Mouse (Mus musculus): ENCODE measurements around the gene Ttll11. TPM values are rescaled to one million over a fixed set of nuclear protein-coding genes. Genes with fewer than 3 reads are reported as not detected.

Ttll11 gene
- total RNA-seq, 2 experiments from 2014 or later: 2.5 to 2.9 TPM

DNA sequence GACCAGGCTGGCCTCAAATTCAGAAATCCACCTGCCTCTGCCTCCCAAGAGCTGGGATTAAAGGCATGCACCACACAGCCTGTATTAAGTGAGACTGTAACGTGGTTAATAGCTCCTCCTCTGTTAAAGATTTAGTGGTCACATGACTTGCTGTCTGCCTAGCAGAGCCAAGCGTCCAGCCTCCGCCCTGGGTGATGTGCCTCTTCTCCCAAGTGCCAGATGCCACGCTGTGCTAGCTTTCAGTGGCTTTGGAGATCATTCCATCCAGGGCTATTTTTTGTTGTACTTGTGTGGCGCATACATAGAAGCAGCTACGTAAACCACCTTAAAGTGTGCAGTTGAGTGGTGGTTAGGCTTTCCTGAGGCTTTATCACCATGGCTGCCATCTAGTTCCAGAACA, 180.6 kb downstream of the Ttll11 start:
- no peak for DNase-seq
- intact Hi-C loops (cut with DNase I; ENCODE audit: low total_unique reads): no loop called here

DNA sequence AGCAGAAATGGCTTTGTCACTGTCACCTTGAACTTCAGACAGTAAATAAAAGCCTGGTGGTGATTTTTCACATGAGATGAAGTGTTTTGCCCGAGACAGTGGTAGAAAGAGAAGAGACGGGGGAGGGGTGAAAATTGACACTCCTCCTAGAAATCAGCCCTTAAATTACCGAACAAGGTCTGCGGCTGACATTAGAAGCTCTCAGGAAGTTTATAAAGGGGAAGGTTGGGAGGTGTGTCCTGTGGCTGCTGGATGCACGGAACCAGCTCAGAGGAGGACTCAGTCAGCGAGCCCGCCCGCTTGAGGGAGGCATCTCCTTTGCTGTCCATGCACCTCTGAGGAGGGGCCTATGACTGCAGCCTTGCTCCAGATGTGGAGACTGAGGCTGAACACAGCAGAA, 181.7 kb downstream of the Ttll11 start:
- intact Hi-C loops (cut with DNase I; ENCODE audit: low total_unique reads): no loop called here
- DNase-seq: no peak

DNA sequence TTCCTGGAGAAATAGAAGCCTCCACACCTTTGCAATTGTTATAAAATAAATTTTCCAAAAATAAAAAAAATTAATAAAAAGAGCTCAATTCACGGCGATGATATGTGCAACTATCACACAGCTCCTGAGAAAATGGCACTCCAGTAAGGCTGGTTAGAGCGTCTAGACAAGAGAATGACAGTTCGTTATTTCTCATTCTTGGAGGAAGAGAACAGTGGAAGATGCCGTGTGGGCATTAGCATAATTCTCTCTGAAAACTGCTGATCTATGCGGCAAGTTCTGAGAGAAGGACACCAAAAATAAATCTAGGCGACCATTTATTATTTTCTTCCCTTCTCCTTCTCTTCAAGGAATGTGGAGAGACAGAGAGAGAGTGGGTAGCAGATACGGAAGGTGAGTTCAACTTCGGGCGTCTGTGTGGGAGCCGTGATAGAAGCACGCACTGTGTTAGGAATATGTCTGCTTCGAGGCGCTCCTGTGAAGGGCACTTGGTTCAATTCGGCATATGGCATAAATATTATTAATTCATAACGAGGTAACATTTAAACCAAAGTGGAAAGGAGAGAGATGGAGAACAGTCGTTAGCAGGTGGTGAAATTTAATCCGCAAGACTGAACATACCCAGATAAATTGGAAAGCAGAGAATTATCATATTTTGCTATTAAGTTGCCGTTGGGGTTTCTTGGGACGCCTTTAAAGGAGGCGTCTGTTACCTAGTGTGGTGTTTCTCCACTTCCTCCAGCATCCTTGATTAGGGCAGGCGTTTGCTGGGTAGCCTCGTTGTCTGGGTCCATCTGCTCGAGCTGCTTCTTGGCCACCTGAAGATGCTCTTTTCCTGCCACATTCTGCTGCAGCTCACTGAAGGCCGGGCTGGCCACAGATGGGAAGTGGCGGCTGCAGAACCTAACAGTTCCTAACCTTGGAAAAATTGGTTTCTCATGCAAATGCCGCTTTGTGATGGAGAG, 190.1 kb downstream of the Ttll11 start:
- intact Hi-C loops (cut with DNase I; ENCODE audit: low total_unique reads): no loop called here
- DNase-seq: no peak

DNA sequence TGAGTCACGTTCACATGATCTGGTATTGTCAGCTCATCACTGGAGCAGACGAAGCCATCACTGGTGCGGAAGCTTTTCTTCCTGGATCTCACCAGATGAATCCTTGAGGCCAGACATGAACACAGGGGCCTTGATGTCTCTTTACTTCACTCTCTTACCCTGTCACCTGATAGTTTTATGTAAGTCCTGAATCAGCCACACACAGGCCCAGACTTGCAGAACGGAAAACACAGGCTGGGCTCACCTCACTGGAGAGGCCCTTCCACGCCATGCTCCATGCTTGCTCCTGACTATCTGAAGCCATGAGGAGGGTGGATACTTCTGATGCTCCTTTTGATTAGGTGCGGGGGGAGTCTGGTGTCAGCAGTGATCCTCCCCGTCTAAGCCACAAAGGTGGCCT, 193.8 kb downstream of the Ttll11 start:
- DNase-seq: no peak
- intact Hi-C loops (cut with DNase I; ENCODE audit: low total_unique reads): no loop called here

DNA sequence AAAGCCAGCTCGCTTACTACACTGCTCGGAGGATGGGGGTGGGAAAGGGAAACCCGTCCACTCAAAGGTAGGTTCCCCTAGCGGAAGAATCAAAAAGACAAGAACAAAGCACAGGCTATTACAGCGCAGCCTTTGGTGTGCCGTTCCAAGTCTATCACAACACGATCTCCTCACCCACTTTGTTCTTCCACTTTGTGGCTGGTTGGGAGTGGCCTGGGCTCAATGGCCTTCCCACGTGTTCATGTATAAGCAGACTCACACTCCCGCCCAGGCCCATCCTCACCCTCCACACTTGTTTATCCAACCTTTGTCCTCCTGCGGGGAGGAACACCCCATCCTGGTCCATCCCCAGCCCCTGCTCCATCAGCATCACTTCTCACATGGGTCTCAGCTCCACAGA, 196.3 kb downstream of the Ttll11 start:
- intact Hi-C loops (cut with DNase I; ENCODE audit: low total_unique reads): no loop called here
- no peak for DNase-seq

DNA sequence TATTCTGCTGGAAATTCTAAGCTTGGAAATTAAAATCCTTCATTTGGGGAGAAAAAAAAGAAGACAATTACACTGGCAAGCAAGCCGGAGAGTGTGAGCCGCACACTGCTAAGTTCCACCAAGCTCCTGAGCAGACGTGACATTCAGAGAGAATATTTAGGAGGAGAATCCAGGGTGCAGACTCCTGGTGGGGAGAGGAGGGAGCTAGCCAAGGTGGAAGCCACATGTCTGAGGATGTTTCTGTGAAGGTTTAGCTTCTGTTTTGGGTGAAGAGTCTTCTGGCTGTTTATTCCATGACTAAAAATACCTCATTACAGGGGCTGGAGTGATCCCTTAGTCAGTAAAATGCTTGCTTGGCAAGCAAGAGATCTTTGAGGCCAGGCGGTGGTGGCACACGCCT, 200.4 kb downstream of the Ttll11 start:
- no peak for DNase-seq
- intact Hi-C loops (cut with DNase I; ENCODE audit: low total_unique reads): no loop called here

DNA sequence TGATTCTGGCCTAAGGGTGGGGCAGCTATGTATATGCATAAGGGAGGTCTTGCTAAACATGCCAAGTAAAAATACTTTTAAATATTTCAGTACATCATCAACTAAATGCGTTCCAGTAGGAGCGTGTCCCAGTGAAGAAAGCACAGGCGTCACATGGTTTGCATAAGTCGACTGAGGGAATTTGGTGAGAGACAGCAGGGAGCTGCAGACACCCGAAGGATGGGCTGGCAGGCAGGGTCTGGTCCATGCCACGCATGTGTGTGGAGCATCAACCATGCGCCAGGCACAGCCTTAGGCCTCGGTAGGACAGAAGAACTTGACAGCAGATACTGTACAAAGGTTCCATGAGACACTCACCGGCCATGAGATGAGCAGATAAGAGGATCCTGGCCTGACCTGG, 202.8 kb downstream of the Ttll11 start:
- no peak for DNase-seq
- intact Hi-C loops (cut with DNase I; ENCODE audit: low total_unique reads): no loop called here

DNA sequence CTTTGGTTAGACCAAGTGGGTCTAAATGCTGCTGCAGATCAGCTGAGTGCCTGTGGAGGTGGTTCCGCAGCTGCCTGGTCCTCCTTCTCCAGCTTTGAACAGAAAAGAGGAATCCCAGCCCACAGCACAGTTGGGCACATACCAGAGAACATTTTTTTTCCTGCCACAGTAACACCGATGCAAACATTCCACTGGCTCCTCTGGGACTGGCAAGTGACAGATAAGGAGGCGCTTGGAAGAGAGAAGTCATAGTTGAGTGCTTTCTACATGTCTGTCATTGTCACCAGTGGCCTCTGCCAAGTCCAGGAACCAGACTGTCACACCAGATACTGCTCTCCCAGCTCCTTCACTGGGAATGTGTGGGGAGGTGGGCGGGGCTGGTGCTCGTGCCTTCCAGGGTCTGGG, 204.1 kb downstream of the Ttll11 start:
- intact Hi-C loops (cut with DNase I; ENCODE audit: low total_unique reads): no loop called here

DNA sequence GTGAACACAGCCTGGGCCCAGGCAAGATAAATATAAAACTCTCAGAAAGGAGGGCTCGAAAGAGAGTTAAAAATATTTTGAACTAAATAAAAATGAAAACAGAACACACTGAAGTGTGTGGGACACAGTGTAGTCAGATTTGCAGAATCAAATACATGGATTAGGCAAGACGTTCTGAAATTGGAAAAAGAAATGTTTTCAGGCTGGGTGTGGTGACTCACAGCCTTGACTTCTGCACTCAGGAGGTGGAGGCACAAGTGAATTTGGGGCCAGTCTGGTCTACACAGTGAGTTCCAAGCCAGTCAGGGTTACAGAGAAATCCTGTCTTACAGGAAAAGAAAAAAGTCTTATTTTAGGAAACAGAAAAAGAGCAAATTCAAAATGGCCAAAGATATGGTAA, 209.2 kb downstream of the Ttll11 start:
- no peak for DNase-seq
- intact Hi-C loops (cut with DNase I; ENCODE audit: low total_unique reads): no loop called here

More for the DNA sequence above, 204.1 kb downstream of the Ttll11 start:
- no peak for DNase-seq

DNA sequence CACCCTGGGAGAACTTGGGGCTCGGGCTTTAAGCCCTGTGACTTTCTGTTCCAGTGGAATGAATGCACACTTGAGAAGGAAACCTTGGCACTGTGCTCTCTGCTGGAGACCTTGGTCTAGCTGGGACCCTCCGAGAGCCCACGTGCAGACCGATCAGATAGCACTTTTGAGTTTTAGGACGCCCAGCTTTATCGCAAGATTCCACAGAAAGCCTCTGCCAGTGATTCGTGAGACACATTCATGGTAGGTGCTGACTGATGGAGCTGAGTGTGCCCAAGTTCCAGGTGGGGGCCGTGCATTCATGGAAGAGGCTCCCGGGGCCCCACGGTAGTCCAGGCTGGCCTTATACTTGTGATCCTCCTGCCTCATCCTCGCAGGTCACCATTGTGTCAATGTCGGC, 210.3 kb downstream of the Ttll11 start:
- intact Hi-C loops (cut with DNase I; ENCODE audit: low total_unique reads): no loop called here
- DNase-seq: no peak

DNA sequence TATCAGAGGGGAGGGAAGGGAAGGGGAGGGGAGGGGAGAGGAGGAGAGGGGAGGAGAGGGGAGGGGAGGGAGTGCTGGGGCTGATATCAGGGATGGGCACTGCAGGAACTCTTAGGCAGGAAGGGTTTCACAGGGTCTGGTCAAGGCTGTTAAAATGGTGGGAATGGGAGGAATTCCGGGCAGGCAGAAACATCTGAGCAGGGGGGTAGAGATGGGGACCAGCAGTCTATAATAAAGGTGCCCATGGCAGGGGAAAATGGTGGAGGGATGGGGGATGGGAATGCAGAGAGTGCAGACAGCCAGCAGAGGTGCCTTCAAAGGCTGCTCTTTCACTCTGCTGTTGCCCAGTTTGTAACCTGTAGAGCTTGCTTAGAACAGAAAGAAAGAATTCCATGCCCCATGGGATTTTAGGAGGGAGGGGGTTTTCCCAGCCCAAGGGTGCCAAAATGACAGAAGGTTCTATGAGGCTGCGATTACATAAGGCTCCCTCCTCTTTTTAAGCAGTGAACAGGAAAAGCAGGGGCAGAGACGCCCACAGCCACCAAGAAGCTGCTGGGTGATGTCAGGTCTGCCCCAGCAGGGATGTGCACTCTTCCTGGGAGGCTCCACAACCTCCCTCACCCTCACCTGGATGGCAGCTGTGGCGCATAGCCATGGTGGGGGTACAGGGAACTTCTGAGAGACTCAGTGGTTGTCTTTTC, 211.0 kb downstream of the Ttll11 start:
- intact Hi-C loops (cut with DNase I; ENCODE audit: low total_unique reads): no loop called here
- no peak for DNase-seq

DNA sequence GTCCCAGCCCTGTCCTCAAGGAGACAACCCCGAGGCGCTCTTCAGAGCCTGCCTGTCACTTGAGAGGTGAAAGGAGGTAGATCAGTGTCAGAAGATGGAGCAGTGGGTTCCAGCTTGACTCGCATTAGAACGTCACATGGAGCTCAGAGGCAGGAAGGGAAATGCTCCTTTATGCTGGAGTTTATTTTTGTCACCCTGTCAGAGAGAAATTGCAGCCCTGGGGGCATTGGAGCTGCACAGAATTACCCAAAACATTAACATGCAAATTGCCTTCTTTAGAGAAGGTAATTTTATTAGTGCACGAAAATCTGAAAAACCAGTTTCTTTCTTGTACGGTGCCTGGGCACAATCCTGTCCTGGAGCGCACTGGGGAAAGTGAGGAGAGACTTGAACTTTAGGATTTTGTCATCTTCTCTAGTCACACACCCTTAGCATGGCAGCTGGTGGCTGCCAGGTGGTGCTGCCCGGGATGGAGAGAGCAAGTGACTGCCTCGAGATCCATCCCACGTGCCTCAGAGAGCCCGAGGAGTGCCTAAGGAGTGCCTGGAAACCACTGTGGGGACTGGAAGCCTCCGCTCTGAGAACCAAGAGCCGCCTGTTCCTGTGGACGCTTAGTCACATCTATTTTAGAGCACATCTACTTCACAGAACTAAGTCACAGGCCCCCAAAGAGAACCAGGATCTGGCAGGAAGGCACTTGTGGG, 211.7 kb downstream of the Ttll11 start:
- DNase-seq: no peak
- intact Hi-C loops (cut with DNase I; ENCODE audit: low total_unique reads): no loop called here

DNA sequence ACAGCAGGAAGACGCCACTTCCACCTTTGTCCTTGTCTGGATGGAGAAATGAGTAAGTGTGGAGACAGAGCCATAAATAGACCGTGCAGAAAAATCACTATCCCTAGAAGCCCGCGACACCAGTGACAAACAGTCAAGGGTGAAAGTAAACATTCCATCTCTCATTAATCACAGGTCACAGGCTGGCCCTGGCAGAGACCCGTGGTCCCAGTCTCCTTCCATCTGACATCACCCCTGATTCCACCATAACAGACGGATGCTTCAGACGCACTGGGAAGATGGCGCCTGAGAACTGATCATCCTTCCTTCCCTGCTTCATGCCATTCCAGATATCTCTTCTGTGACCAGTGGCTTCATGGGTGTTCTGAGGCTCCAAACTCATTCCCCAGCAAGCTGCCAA, 215.4 kb downstream of the Ttll11 start:
- intact Hi-C loops (cut with DNase I; ENCODE audit: low total_unique reads): no loop called here
- DNase-seq: no peak

DNA sequence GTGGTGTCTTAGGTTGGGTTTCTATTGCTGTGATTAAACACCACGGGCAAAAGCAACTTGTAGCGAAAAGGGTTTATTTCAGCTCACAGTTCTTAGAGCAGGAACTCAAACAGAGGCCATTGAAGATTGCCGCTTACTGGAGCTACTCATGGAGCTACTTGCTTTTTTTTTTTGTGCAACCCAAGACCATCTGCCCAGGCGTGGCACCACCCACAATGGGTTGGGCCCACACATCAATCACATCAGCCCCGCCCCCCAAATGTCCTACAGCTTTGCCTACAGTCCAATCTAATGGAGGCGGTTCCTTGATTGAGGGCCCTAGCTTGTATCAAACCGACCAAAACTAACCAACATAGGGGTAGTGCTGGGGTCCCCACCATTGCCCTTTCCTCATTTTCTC, 215.9 kb downstream of the Ttll11 start:
- DNase-seq: no peak
- intact Hi-C loops (cut with DNase I; ENCODE audit: low total_unique reads): no loop called here

DNA sequence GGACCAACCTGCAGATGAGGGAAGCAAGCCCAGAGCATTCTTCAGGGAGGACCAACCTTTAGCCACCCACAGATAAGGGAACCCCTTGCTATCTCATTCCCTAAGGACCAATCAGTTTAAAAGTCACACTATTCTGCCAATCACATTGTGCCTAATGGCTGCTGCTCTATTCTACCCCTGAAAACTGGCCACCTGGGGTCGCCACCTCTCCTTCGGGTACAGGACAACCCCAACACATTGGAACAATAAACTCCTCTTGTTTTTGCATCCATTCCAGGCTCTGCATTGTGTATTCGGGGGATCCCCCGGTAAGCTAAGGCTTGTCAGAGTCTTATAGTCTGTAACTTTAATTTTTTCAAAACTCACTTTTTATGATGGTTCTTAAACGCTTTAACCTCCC, 218.3 kb downstream of the Ttll11 start:
- intact Hi-C loops (cut with DNase I; ENCODE audit: low total_unique reads): no loop called here
- DNase-seq: no peak

DNA sequence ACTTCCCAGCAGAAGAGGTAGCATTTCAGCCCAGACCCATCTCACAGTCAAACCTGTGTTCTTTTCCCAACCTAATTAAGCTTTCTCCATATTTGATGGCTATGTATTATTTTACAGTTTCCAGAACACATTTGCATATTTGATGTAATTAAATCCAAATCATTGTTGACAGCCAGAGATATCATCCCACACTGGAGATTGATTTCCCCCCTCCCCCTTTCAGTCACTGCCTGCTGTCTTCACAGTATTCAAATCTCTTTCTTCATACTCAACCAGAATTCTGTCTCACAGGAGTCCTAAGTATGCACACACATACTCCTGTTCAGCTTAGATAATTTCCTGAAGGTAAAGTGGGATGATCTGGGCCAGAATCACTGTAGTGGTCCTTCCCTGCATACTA, 218.8 kb downstream of the Ttll11 start:
- no peak for DNase-seq
- intact Hi-C loops (cut with DNase I; ENCODE audit: low total_unique reads): no loop called here

DNA sequence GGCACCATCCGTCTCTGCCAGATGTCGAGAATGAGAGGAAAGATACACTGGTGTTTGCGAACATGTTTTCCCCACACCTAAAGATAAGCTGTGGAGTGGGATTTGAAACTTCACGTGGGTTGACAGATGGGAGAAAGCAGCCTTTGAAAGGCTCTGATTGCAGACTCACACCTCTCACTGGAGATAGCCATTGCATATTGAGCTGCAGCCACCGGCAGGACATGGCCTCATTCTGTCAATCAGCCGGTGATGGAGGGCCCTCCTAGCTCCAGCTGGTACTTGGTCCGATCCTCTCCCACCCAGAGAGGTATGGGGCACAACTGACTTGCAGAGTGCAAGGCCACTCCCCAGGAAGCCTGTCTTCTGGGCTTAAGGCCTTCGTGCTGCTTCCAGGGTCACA, 219.4 kb downstream of the Ttll11 start:
- intact Hi-C loops (cut with DNase I; ENCODE audit: low total_unique reads): no loop called here
- DNase-seq: no peak

DNA sequence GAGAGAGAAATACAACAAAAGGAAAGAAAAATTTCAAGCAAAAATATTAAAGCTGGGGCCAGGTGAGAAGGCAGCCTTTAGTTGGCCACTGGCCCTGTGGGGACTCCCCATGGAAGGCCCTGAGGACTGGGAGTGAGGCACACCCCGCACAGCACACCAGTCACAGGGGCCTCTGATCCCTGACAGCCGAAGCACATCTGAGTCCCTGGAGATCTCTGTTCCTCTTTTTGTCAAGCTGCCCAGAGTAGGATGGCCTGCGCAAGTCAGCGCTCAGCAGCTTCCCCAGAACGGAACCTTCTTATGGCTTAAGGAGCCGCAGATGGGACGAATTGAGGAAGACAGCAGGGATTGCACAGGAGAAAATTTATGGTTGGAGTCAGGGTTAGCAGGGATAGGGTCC, 223.2 kb downstream of the Ttll11 start:
- intact Hi-C loops (cut with DNase I; ENCODE audit: low total_unique reads): no loop called here
- no peak for DNase-seq

DNA sequence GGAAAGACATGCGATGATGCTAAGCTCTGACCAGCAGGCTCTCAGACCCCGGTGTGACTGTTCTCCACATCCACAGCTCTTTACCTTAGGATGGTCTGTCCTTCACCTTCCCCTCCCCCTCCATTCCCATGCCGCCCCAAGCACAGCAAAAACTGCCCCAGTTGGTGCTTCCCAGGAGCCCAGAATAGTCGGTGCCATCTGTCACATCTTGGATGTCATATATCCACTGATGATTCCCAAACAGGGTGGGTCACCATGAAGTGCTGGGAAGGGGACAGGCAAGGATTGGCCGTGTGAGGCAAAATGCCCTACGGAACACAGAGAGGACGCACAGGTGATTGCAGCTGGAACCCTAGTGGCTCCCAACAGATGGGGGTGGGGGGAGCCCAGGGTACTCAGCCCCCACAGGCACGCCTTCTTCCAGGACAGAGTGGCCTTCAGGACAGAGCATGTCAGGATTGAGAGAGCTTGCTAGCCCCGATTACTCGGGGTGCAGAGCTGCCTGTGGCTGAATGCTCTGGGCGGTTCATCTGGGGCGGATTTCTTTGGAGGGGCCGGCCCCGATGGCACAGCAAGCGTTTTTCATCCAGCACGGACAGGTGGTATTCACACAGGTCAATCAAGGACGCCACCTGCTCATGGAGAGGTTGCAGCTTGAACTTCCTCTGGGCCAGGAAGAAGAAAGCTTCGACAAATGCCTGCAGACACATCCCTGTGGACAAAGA, 227.8 kb downstream of the Ttll11 start:
- intact Hi-C loops (cut with DNase I; ENCODE audit: low total_unique reads): no loop called here
- no peak for DNase-seq
